ENCODE assay signal across 10 mouse cellular contexts in genomic region chr4:140622819-140623218, GRCm38 (mm10). TPM values are rescaled to one million over a fixed set of nuclear protein-coding genes. Genes with fewer than 3 reads are reported as not detected.
A peak's percentile ranks its signal among the peaks of the same experiment; 100 is the strongest.
DNase-seq lines count a peak whose midpoint lies in the region; ATAC-seq and TF ChIP-seq lines count a peak whose summit lies in the region.
"Had no signal": no experiment of that assay in that cellular context is flagged by ENCODE, and none has a peak within 500 bp of the region (broad histone marks: within the 10 kb centered on the region; RNA-seq: fewer than 3 reads in every experiment).

No protein-coding gene starts in this region.

- intact Hi-C loops in gastrocnemius, adult 2 months (cut with DNase I) = no loop called here

- 30% methylated on average over 4 of the region's 4 CpGs for WGBS in forebrain, embryonic 12.5 days
- WGBS in hindbrain, embryonic 15.5 days = 37% methylated on average over 4 of the region's 4 CpGs
- 44% methylated on average over 4 of the region's 4 CpGs for WGBS in midbrain, embryonic 10.5 days

- no peak for TF ChIP-seq CTCF in gastrocnemius, adult 2 months (IDR thresholded peaks at IDR 0.05)

- H3K27me3 ChIP-seq in forebrain, embryonic 12.5 days = no peaks in the 10 kb centered on the region
- no peaks in the 10 kb centered on the region for H3K27me3 ChIP-seq in hindbrain, embryonic 15.5 days
- no peaks in the 10 kb centered on the region for H3K27me3 ChIP-seq in midbrain, embryonic 10.5 days (ENCODE audit: low read depth, poor library complexity, severe bottlenecking)
- H3K27me3 ChIP-seq: embryonic facial prominence, embryonic 13.5 days had no signal

- peaks cover 66% of the 10 kb centered on the region for H3K4me1 ChIP-seq in forebrain, embryonic 12.5 days
- peaks cover 43% of the 10 kb centered on the region for H3K4me1 ChIP-seq in hindbrain, embryonic 15.5 days (replicated peaks)
- peaks cover 84% of the 10 kb centered on the region for H3K4me1 ChIP-seq in midbrain, embryonic 10.5 days

- H3K9ac ChIP-seq in forebrain, embryonic 12.5 days = peak overlapping the region; percentile 22; the same call in 1 of the 2 replicates
- no peak overlapping the region for H3K9ac ChIP-seq in hindbrain, embryonic 15.5 days
- H3K9ac ChIP-seq: embryonic facial prominence, embryonic 13.5 days; liver, embryonic 14.5 days had no signal

- H3K27ac ChIP-seq in gastrocnemius, adult 2 months = peak overlapping the region; percentile 77
- peak overlapping the region; percentile 97 for H3K27ac ChIP-seq in forebrain, embryonic 12.5 days
- H3K27ac ChIP-seq in hindbrain, embryonic 15.5 days (replicated peaks) = peak overlapping the region; percentile 89
- H3K27ac ChIP-seq in midbrain, embryonic 10.5 days (replicated peaks) = peak overlapping the region; percentile 96
- H3K27ac ChIP-seq: embryonic facial prominence, embryonic 13.5 days; liver, embryonic 14.5 days had no signal

- no peaks in the 10 kb centered on the region for H3K9me3 ChIP-seq in forebrain, embryonic 12.5 days
- no peaks in the 10 kb centered on the region for H3K9me3 ChIP-seq in hindbrain, embryonic 15.5 days
- H3K9me3 ChIP-seq in midbrain, embryonic 10.5 days (replicated peaks) = no peaks in the 10 kb centered on the region
- H3K9me3 ChIP-seq: embryonic facial prominence, embryonic 13.5 days had no signal

- no peak overlapping the region for H3K4me3 ChIP-seq in gastrocnemius, adult 2 months
- no peak overlapping the region for H3K4me3 ChIP-seq in forebrain, embryonic 12.5 days (replicated peaks)
- H3K4me3 ChIP-seq in hindbrain, embryonic 15.5 days = no peak overlapping the region
- peak overlapping the region; percentile 49 for H3K4me3 ChIP-seq in midbrain, embryonic 10.5 days
- H3K4me3 ChIP-seq: embryonic facial prominence, embryonic 13.5 days had no signal

- no peak for ATAC-seq in forebrain, embryonic 12.5 days (ENCODE audit: low FRiP score)
- no peak for ATAC-seq in hindbrain, embryonic 15.5 days (ENCODE audit: low FRiP score, low read depth)
- no peak for ATAC-seq in erythroblast, adult 5-6 weeks (replicated peaks; ENCODE audit: low FRiP score, poor library complexity, severe bottlenecking)

- peaks cover 15% of the 10 kb centered on the region; the same call in 1 of the 2 replicates for H3K36me3 ChIP-seq in forebrain, embryonic 12.5 days (replicated peaks)
- H3K36me3 ChIP-seq in hindbrain, embryonic 15.5 days = no peaks in the 10 kb centered on the region
- H3K36me3 ChIP-seq in midbrain, embryonic 10.5 days = peaks cover 14% of the 10 kb centered on the region
- H3K36me3 ChIP-seq: embryonic facial prominence, embryonic 13.5 days had no signal

- DNase-seq in gastrocnemius, adult 2 months = no peak
- DNase-seq in gastrocnemius, adult 8-10 months (ENCODE audit: low spot score in 2 of 2) = no peak
- DNase-seq in midbrain, embryonic 10.5 days (ENCODE audit: low spot score) = no peak
- DNase-seq in layer of hippocampus, postnatal 10 days (ENCODE audit: low spot score in 2 of 2) = no peak
- DNase-seq in spleen, postnatal 36 days (ENCODE audit: low spot score in 2 of 2) = no peak

- H3K4me2 ChIP-seq in forebrain, embryonic 12.5 days = no peak overlapping the region
- no peak overlapping the region for H3K4me2 ChIP-seq in hindbrain, embryonic 15.5 days
- H3K4me2 ChIP-seq: embryonic facial prominence, embryonic 13.5 days had no signal

RNA-seq across cellular contexts. Expression of gene Arhgef10l, which starts 43.0 kb away (rescaled TPM):
- 10 to 100 TPM; 50.9 to 66.3 TPM for total RNA-seq in gastrocnemius, adult 2 months (2021)
- total RNA-seq in gastrocnemius, adult 8-10 months (2022) = 10 to 100 TPM; 50.0 to 66.3 (median 54.8) TPM
- polyA plus RNA-seq in forebrain, embryonic 12.5 days (2016; fragmentation: Nextera tagmentation; extraction: Ambion mirVana) = 26.1 and 31.1 TPM in 2 replicates
- 26.2 and 28.2 TPM in 2 replicates for polyA plus RNA-seq in hindbrain, embryonic 15.5 days (2015; fragmentation: Nextera tagmentation; extraction: Ambion mirVana)
- polyA plus RNA-seq in midbrain, embryonic 10.5 days (2016; fragmentation: Nextera tagmentation; extraction: Ambion mirVana) = 25.1 and 32.4 TPM in 2 replicates
- 10 to 100 TPM; 45.5 to 60.7 TPM for total RNA-seq in layer of hippocampus, postnatal 10 days (2021)
- 1.5 and 7.3 TPM in 2 replicates for total RNA-seq in erythroblast, adult 5-6 weeks (2015; ENCODE audit: low replicate concordance)
- 2.6 and 4.5 TPM in 2 replicates for total RNA-seq in erythroblast, adult 5-6 weeks (2017; ENCODE audit: low replicate concordance)

Comparison
In these comparisons a context has a peak if more than half of its experiments do, and no peak if none do; other contexts are left out.
1. RNA of gene Arhgef10l, which starts 43.0 kb away (total RNA-seq): 50.9 to 66.3 TPM in gastrocnemius, adult 2 months, 45.5 to 60.7 TPM in layer of hippocampus, postnatal 10 days and 50.0 to 66.3 TPM in gastrocnemius, adult 8-10 months; 1.5 to 7.3 TPM in erythroblast, adult 5-6 weeks; every median in the first group is over 4 times any median in the second.
2. Peak in every context shown above with its lines, with median percentiles within 50 percentile points of each other: H3K27ac ChIP-seq.